Mouse (Mus musculus): ENCODE results near the gene Mlkl. TPM values are rescaled to one million over a fixed set of nuclear protein-coding genes. Genes with fewer than 3 reads are reported as not detected.
"Not testable (repeated sequence)": the region's sequence is repeated elsewhere in the genome, so short reads cannot be mapped to it uniquely, and the experiment has no call there.

The Mlkl gene
- total RNA-seq, 2 experiments from 2014 or later: 3.1 to 3.5 TPM

GRCm38 (mm10) chr8:111325222-111325790 lies 12.7 kb downstream of the Mlkl start:
- intact Hi-C loops (cut with DNase I): no loop called here
- no peak for DNase-seq

DNA sequence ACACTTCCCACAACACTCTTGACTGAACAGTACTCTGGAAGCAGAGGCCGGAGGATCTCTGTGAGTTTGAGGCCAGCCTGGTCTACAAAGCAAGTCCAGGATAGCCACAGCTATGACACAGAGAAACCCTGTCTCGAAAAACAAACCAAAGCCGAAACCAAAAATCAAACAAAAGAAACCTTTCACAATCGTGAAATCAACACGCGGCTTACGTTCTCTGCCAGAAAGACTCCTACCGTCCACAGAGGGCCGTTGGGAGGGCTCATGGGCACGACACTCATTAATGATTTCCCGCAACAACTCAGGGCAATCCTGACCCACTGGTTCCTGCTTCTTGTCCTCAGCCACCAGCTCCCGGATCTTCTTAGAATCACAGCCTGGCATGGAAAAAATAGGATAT lies 23.2 kb downstream of the Mlkl start:
- no peak for DNase-seq
- intact Hi-C loops (cut with DNase I): no loop called here

GRCm38 (mm10) chr8:111313961-111314360 lies 24.0 kb downstream of the Mlkl start:
- intact Hi-C loops (cut with DNase I); DNase-seq: not testable (repeated sequence)

- intact Hi-C loops (cut with DNase I): no loop called here
Observed at GRCm38 (mm10) chr8:111312758-111313162, 25.2 kb downstream of the Mlkl start.

GRCm38 (mm10) chr8:111310006-111310405 lies 28.0 kb downstream of the Mlkl start:
- DNase-seq; intact Hi-C loops (cut with DNase I): not testable (repeated sequence)

More at GRCm38 (mm10) chr8:111312758-111313162, 25.2 kb downstream of the Mlkl start:
- DNase-seq: no peak

- peak; percentile 19 to 35 for DNase-seq
- intact Hi-C loops (cut with DNase I): no loop called here
Observed at GRCm38 (mm10) chr8:111305031-111305730, 32.8 kb downstream of the Mlkl start.

GRCm38 (mm10) chr8:111304359-111304758 lies 33.6 kb downstream of the Mlkl start:
- no peak for DNase-seq
- intact Hi-C loops (cut with DNase I): loop anchor here (5.0 kb wide), 1 partner anchor 33 kb away; the partner anchor contains the start of gene Mlkl

GRCm38 (mm10) chr8:111303076-111303803 lies 34.7 kb downstream of the Mlkl start:
- not testable (repeated sequence) for DNase-seq
- intact Hi-C loops (cut with DNase I): loop anchor here (5.0 kb wide), 1 partner anchor 34 kb away; the partner anchor contains the start of gene Mlkl

GRCm38 (mm10) chr8:111300597-111301546 lies 37.1 kb downstream of the Mlkl start:
- no peak for DNase-seq
- intact Hi-C loops (cut with DNase I): loop anchor here (5.0 kb wide), 1 partner anchor 36 kb away; the partner anchor contains the start of gene Mlkl

DNA sequence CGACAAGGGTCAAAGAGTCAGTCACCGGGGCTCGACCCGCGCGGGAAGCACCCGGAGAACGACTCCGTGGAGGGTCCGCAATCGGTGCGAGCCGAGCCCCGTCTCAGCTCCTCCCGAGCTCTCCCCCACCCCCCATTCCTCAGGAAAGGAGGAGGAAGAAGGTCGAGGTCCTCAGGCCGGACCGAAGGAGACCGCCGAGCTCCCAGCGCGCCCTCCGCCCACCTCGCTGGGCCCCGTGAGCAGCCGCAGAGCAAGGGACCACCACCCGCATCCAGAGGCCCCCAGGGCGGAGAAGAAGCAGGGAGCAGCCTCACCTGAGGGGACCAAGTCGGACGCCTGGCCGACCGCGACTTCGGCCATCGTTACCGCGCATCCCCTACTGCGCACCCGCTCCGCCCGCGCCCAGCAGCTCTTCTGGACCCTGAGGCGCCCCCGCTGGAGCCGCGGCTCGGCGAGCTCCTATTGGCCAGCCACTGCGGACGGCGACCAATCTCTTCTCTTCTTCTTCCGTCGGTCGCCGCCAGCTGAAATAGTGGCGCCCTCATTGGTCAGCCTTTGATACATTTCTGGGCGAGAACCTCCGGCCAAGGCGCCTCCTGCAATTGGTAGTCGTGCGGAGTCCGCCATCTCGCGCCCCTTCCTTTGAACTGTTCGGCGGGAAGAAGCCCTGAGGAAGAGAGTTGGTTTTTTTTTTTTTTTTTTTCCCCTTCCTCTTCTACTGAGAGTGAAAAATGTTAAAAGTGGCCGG lies 38.0 kb downstream of the Mlkl start, which contains the start of gene Rfwd3:
Gene Rfwd3 (minus strand): TSS at position 402 of the 748 bp plus-strand sequence.
- peak; percentile 95 to 96 for DNase-seq
- intact Hi-C loops (cut with DNase I): loop anchor here (5.0 kb wide), 2 partner anchors 37 to 38 kb away; partner anchors contain the start of gene Mlkl

DNA sequence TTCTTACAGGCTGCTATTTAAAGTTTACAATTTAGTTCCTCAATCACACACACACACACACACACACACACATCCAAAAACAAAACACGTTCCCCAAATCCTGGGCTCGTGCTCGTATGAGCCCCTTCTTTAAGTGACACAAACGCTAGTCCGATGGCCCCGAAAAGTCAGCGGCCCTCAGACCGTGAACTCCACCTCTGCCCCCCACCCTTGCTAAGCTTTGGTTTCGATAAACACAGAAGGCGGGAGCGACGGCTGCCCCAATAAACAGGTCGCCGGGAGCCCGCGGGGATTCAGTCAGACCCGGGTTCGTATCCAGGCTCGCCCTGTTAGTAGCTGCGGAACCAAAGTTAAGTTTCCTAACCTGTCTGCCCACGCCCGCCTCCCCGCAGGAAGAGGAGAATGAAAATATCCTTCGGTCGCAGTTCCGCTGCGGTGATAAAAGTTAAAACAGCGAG lies 38.6 kb downstream of the Mlkl start:
- peak; percentile 53 to 61 for DNase-seq
- intact Hi-C loops (cut with DNase I): loop anchor here (5.0 kb wide), 1 partner anchor 37 kb away; no protein-coding TSS in a partner anchor

DNA sequence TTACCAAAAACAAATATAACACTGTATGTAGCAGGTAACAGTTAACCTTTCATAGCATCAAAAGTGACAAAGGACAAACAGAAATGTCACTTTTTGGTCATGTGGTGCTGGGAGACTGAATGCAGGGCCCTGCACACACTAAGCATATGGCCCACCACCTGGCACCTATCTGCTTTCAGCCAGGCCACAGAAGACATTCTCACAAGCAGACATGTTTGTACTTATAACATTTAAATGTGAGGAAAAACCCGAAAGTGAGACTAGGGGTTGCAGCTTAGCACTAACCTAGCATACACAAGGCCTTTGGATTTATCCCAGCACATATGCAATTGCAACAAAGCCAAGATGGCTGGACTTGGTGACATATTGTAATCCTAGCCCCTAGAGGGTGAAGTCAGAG lies 40.0 kb downstream of the Mlkl start:
- no peak for DNase-seq
- intact Hi-C loops (cut with DNase I): loop anchor here (5.0 kb wide), 1 partner anchor 36 kb away; no protein-coding TSS in a partner anchor

GRCm38 (mm10) chr8:111291733-111292132 lies 46.2 kb downstream of the Mlkl start:
- intact Hi-C loops (cut with DNase I): no loop called here
- peak; percentile 6 to 55 for DNase-seq

DNA sequence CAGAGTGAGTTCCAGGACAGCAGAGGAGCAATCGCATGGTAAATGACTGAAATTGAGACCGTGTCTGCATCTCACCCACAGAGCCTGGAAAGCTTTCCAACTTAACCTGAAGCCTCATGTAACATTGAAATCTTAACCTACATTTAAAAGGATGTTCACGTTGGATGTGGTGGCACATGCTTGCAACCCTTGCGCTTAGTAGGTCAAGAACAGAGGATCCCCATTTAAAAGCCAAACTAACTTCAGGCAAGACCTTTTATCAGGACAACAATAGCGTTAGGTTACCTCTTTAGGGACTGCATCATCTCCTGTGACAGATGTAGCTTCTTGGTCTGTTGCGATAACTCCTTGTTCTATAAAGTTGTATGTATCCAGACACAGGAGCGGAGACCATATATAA lies 47.4 kb downstream of the Mlkl start:
- no peak for DNase-seq

DNA sequence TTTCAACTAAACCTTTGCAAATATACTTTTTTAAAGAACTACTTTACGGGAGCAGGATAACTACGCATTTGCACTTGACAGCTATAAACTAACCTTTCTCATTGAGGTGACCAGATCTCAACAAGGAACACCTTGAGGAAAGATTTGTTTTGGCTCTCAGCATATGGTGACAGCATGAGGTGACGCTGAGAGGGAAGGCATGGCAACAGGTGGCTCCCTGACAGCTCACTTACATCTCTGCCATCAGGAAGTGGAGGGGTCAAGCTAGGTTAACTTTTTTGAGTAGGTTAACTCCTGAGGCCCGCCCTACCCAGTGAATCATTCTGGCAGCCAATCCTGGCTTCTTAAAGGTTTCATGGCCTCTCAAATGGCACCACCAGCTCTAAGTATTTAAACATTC lies 52.4 kb downstream of the Mlkl start:
- DNase-seq: no peak
- intact Hi-C loops (cut with DNase I): no loop called here

More for the DNA sequence above, 47.4 kb downstream of the Mlkl start:
- intact Hi-C loops (cut with DNase I): no loop called here

- intact Hi-C loops (cut with DNase I): no loop called here
- DNase-seq: no peak
Observed at GRCm38 (mm10) chr8:111282093-111282492, 55.9 kb downstream of the Mlkl start.

GRCm38 (mm10) chr8:111268277-111268676 lies 69.7 kb downstream of the Mlkl start:
- intact Hi-C loops (cut with DNase I): no loop called here
- DNase-seq: no peak

DNA sequence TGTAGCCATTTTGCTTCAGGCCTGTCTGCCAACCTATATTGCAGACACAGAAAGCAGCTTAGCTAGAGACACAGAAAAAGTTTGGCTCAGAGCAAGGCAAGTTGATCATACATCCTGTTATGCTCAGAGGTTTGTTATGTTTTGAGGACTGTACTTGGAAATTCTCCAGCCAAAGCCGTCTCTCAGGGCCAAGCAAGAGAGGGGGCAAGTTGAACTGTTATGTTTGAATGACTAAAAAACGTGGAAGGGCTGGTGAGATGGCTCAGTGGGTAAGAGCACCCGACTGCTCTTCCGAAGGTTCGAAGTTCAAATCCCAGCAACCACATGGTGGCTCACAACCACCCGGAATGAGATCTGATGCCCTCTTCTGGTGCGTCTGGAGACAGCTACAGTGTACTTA lies 71.8 kb downstream of the Mlkl start:
- intact Hi-C loops (cut with DNase I); DNase-seq: not testable (repeated sequence)

- no peak for DNase-seq
- intact Hi-C loops (cut with DNase I): loop anchor here (5.0 kb wide), 1 partner anchor 33 kb away; no protein-coding TSS in a partner anchor
Observed at GRCm38 (mm10) chr8:111264693-111265220, 73.2 kb downstream of the Mlkl start.
